Mouse (Mus musculus): Measurements from ENCODE around the gene Wdr25. TPM values are rescaled to one million over a fixed set of nuclear protein-coding genes. Genes with fewer than 3 reads are reported as not detected.
"Not testable (repeated sequence)": the region's sequence is repeated elsewhere in the genome, so short reads cannot be mapped to it uniquely, and the experiment has no call there.

The Wdr25 gene
- polyA plus RNA-seq (2014; fragmentation: Nextera tagmentation; extraction: Ambion mirVana) = 5.7 and 8.0 TPM in 2 replicates

DNA sequence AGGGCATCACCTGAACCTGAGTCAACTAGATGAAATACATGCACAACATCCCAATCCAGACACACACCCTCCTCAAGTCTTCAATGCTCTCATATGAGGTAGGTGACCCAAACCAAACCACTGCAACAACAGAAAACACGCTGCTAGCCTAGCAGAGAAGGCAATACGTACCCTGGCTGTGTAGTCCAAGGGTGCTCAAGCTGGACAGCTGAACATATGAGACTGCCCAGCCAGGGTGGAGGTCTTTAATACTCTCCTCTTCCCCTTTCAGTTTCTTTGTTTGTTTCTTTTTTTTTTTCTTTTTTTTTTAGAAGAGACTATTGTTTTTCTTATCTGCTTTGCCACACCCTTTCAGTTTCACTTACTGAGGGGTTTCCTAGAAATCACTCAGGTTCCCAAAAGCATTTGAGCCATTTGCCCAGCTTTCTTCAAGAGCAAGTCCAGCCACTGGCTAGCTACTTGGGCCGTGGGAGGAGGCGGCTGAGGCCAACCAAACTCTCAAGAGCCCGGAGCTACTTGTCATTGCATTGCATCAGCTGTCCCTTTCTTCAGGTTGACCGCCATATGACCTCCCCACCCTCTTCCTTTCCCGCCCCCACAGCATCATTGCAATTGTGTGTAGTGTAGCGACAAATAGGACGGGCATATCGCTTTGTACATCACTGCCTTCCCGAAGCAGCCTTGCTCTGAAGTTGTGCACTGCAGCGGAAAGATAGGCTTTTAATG lies at the start of gene Wdr25:
TSS of gene Wdr25 (plus strand) at position 643 of the 726 bp plus-strand sequence.
- H3K27me3 ChIP-seq (ENCODE audit: insufficient read depth, low read length) = no peaks in the 10 kb centered on the region
- no peaks in the 10 kb centered on the region for H3K9me3 ChIP-seq (ENCODE audit: low read depth, low read length)
- WGBS = 18% methylated on average over 12 of the region's 12 CpGs
- DNase-seq = no peak
- peak within 1 kb of the TSS; percentile 91 for H3K4me3 ChIP-seq (ENCODE audit: low read depth, low read length)
- TF ChIP-seq CTCF (IDR thresholded peaks at IDR 0.05; ENCODE audit: low read depth) = no peak
- H3K4me1 ChIP-seq (ENCODE audit: insufficient read depth) = peaks cover 10% of the 10 kb centered on the region; the same call in 1 of the 2 replicates
- H3K36me3 ChIP-seq (ENCODE audit: insufficient read depth) = peaks cover 7% of the 10 kb centered on the region; the same call in 1 of the 2 replicates
- peak within 1 kb of the TSS; percentile 87 for H3K4me2 ChIP-seq
- peak within 1 kb of the TSS; percentile 79 for H3K9ac ChIP-seq
- H3K27ac ChIP-seq (ENCODE audit: low read depth) = peak within 1 kb of the TSS; percentile 36; the same call in 1 of the 2 replicates
- no peak for ATAC-seq (ENCODE audit: insufficient read depth)

GRCm38 (mm10) chr12:108848033-108848432 lies 45.4 kb upstream of the Wdr25 start:
- TF ChIP-seq CTCF (IDR thresholded peaks at IDR 0.05; ENCODE audit: low read depth) = peak; percentile 60
- WGBS = 86% methylated on average over 3 of the region's 3 CpGs
- not testable (repeated sequence) for H3K27ac ChIP-seq (ENCODE audit: low read depth); H3K9ac ChIP-seq; H3K27me3 ChIP-seq (ENCODE audit: insufficient read depth, low read length); H3K9me3 ChIP-seq (ENCODE audit: low read depth, low read length); H3K4me3 ChIP-seq (ENCODE audit: low read depth, low read length); H3K4me2 ChIP-seq; ATAC-seq (ENCODE audit: insufficient read depth); DNase-seq; H3K4me1 ChIP-seq (ENCODE audit: insufficient read depth)
- H3K36me3 ChIP-seq (ENCODE audit: insufficient read depth) = peaks cover 20% of the 10 kb centered on the region

GRCm38 (mm10) chr12:108849488-108850022 lies 43.9 kb upstream of the Wdr25 start:
- WGBS = 55% methylated on average over 4 of the region's 4 CpGs
- no peak overlapping the region for H3K4me2 ChIP-seq
- no peak for TF ChIP-seq CTCF (IDR thresholded peaks at IDR 0.05; ENCODE audit: low read depth)
- H3K36me3 ChIP-seq (ENCODE audit: insufficient read depth) = peaks cover 8% of the 10 kb centered on the region
- H3K27ac ChIP-seq (ENCODE audit: low read depth) = no peak overlapping the region
- H3K4me1 ChIP-seq (ENCODE audit: insufficient read depth) = no peaks in the 10 kb centered on the region
- H3K9me3 ChIP-seq (ENCODE audit: low read depth, low read length) = no peaks in the 10 kb centered on the region
- no peaks in the 10 kb centered on the region for H3K27me3 ChIP-seq (ENCODE audit: insufficient read depth, low read length)
- ATAC-seq (ENCODE audit: insufficient read depth) = no peak
- DNase-seq = peak; percentile 32
- no peak overlapping the region for H3K9ac ChIP-seq
- no peak overlapping the region for H3K4me3 ChIP-seq (ENCODE audit: low read depth, low read length)

DNA sequence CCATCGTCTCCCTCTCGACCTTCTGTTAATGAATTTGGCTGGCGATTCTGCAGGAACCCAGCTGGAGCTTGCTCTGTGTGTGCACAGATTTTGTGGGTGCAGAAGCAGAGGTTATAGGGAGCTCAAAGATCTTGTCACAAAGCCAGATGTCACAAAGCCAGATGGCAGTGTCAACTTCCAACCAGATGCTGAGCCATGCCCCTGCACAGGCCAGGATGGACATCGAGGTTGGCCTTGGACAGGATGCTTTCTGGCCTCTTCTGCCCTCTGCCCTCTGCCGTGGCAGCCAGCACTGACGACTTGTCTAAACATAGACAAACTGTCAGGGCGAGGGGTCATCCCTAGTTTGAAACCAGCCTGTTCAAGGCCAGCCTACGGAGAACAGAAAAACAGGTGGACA lies 43.3 kb upstream of the Wdr25 start:
- no peak overlapping the region for H3K4me2 ChIP-seq
- H3K9me3 ChIP-seq (ENCODE audit: low read depth, low read length) = no peaks in the 10 kb centered on the region
- no peak overlapping the region for H3K4me3 ChIP-seq (ENCODE audit: low read depth, low read length)
- peak; percentile 21 for DNase-seq
- H3K27me3 ChIP-seq (ENCODE audit: insufficient read depth, low read length) = no peaks in the 10 kb centered on the region
- H3K4me1 ChIP-seq (ENCODE audit: insufficient read depth) = no peaks in the 10 kb centered on the region
- ATAC-seq (ENCODE audit: insufficient read depth) = peak; percentile 21; the same call in 1 of the 2 replicates
- H3K27ac ChIP-seq (ENCODE audit: low read depth) = no peak overlapping the region
- H3K36me3 ChIP-seq (ENCODE audit: insufficient read depth) = peaks cover 2% of the 10 kb centered on the region
- no peak overlapping the region for H3K9ac ChIP-seq
- WGBS = 38% methylated on average over 8 of the region's 8 CpGs
- TF ChIP-seq CTCF (IDR thresholded peaks at IDR 0.05; ENCODE audit: low read depth) = no peak

DNA sequence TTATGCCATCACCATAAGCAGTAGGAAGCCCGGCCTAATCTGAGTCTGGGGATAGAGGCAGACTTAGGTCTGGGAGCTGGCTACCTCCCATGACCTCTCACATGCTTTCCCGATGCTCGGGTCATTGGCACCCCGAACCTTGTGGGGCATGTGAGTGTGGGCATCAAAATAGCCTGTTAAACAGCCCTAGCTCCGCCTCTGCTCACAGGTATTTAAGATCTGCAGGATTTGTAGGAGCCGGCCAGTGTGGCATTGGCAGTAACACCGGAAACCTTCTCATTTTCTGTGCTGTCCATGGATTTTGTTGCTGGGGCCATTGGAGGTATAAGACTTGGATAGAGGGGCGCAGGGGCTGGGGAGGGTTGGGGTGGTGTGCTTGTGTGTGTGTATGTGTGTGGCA lies 42.5 kb upstream of the Wdr25 start:
- H3K27ac ChIP-seq (ENCODE audit: low read depth) = no peak overlapping the region
- no peaks in the 10 kb centered on the region for H3K36me3 ChIP-seq (ENCODE audit: insufficient read depth)
- no peaks in the 10 kb centered on the region for H3K4me1 ChIP-seq (ENCODE audit: insufficient read depth)
- no peak overlapping the region for H3K4me3 ChIP-seq (ENCODE audit: low read depth, low read length)
- no peak for DNase-seq
- no peak overlapping the region for H3K9ac ChIP-seq
- WGBS = 75% methylated on average over 8 of the region's 8 CpGs
- TF ChIP-seq CTCF (IDR thresholded peaks at IDR 0.05; ENCODE audit: low read depth) = no peak
- ATAC-seq (ENCODE audit: insufficient read depth) = no peak
- no peak overlapping the region for H3K4me2 ChIP-seq
- H3K9me3 ChIP-seq (ENCODE audit: low read depth, low read length) = no peaks in the 10 kb centered on the region
- no peaks in the 10 kb centered on the region for H3K27me3 ChIP-seq (ENCODE audit: insufficient read depth, low read length)

DNA sequence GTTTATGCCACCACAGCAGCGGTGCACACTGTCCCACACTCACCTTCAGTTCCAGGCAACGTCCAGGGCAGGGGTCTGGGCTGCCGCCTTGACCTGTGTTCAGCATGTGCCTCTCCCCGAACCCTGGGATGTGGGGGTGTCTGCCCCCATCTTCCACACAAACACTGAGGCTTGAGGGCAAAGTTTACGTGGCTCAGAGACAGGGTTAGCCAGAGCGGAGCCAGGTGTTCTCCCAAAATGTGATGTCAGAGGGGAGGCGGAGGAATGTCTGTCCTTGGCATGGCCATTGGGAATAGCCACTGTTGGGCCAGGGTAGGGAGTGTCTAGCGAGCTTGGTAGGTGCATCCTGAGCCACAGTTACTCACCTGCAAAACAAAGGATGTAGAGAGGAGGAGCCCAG lies 40.6 kb upstream of the Wdr25 start:
- Histone ChIP-seq H3K9ac (no peak overlapping the region), H3K27me3 (ENCODE audit: insufficient read depth, low read length) (no peaks in the 10 kb centered on the region), H3K4me3 (ENCODE audit: low read depth, low read length) (no peak overlapping the region), H3K4me1 (ENCODE audit: insufficient read depth) (no peaks in the 10 kb centered on the region), H3K36me3 (ENCODE audit: insufficient read depth) (no peaks in the 10 kb centered on the region), H3K9me3 (ENCODE audit: low read depth, low read length) (no peaks in the 10 kb centered on the region), H3K4me2 (no peak overlapping the region), H3K27ac (ENCODE audit: low read depth) (no peak overlapping the region)
- ATAC-seq (ENCODE audit: insufficient read depth) (no peak), DNase-seq (no peak)
- TF ChIP-seq CTCF (IDR thresholded peaks at IDR 0.05; ENCODE audit: low read depth) = no peak
- WGBS = 85% methylated on average over 8 of the region's 8 CpGs

DNA sequence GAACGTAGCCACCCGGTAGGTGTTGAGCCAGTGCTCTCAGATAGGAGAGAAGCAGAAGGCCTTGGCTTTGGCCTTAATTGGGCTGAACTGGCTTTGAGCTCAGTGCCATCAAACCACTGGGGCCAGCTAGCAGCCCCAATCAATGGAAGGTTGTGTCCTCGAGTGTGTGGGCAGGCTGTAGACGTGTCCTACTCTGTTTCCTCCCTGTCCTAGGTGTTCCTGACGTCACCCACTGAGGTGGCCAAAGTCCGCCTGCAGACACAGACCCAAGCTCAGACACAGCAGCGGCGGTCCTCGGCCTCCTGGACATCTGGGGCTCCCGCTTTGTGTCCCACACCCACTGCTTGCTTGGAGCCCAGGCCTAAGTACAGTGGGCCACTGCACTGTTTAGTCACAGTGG lies 38.4 kb upstream of the Wdr25 start:
- WGBS = 90% methylated on average over 10 of the region's 10 CpGs
- H3K27ac ChIP-seq (ENCODE audit: low read depth) = no peak overlapping the region
- H3K9me3 ChIP-seq (ENCODE audit: low read depth, low read length) = no peaks in the 10 kb centered on the region
- H3K4me1 ChIP-seq (ENCODE audit: insufficient read depth) = no peaks in the 10 kb centered on the region
- H3K4me3 ChIP-seq (ENCODE audit: low read depth, low read length) = no peak overlapping the region
- no peak overlapping the region for H3K9ac ChIP-seq
- ATAC-seq (ENCODE audit: insufficient read depth) = no peak
- no peak for DNase-seq
- no peaks in the 10 kb centered on the region for H3K27me3 ChIP-seq (ENCODE audit: insufficient read depth, low read length)
- H3K36me3 ChIP-seq (ENCODE audit: insufficient read depth) = 0 out of 2 replicates have a peak, but pooled peaks cover 4% of the 10 kb centered on the region
- no peak overlapping the region for H3K4me2 ChIP-seq
- TF ChIP-seq CTCF (IDR thresholded peaks at IDR 0.05; ENCODE audit: low read depth) = no peak

All from lung, embryonic 14.5 days (tissue).